9 mouse cellular contexts compared by ENCODE assay signal in genomic region chr17:50188662-50189345, GRCm38 (mm10). TPM values are rescaled to one million over a fixed set of nuclear protein-coding genes. Genes with fewer than 3 reads are reported as not detected.
A peak's percentile ranks its signal among the peaks of the same experiment; 100 is the strongest.
DNase-seq lines count a peak whose midpoint lies in the region; ATAC-seq lines count a peak whose summit lies in the region.
"Had no signal": no experiment of that assay in that cellular context is flagged by ENCODE, and none has a peak within 500 bp of the region (broad histone marks: within the 10 kb centered on the region; RNA-seq: fewer than 3 reads in every experiment).

No protein-coding gene starts in this region.

- no peaks in the 10 kb centered on the region for H3K27me3 ChIP-seq in heart, embryonic 16.5 days (ENCODE audit: control insufficient read depth, insufficient read depth, low read length)
- peaks cover 12% of the 10 kb centered on the region; the same call in 1 of the 2 replicates for H3K27me3 ChIP-seq in embryonic facial prominence, embryonic 14.5 days (replicated peaks; ENCODE audit: control insufficient read depth, insufficient read depth, low read length)
- H3K27me3 ChIP-seq in hindbrain, embryonic 15.5 days = peaks cover 9% of the 10 kb centered on the region; the same call in 1 of the 2 replicates
- peaks cover 47% of the 10 kb centered on the region for H3K27me3 ChIP-seq in midbrain, embryonic 13.5 days

- 70% methylated on average over 12 of the region's 12 CpGs for whole genome bisulfite sequencing in heart, embryonic 16.5 days
- 73% methylated on average over 12 of the region's 12 CpGs for WGBS in embryonic facial prominence, embryonic 14.5 days
- 75% methylated on average over 12 of the region's 12 CpGs for WGBS in hindbrain, embryonic 15.5 days
- WGBS in midbrain, embryonic 13.5 days = 78% methylated on average over 12 of the region's 12 CpGs

- H3K36me3 ChIP-seq in heart, embryonic 16.5 days (ENCODE audit: control insufficient read depth, insufficient read depth) = no peaks in the 10 kb centered on the region
- no peaks in the 10 kb centered on the region for H3K36me3 ChIP-seq in embryonic facial prominence, embryonic 14.5 days (ENCODE audit: control insufficient read depth, insufficient read depth, low read length)
- H3K36me3 ChIP-seq in hindbrain, embryonic 15.5 days = no peaks in the 10 kb centered on the region
- H3K36me3 ChIP-seq in midbrain, embryonic 13.5 days = no peaks in the 10 kb centered on the region

- no peak for DNase-seq in heart, adult 9 months (ENCODE audit: low spot score in 2 of 2)
- DNase-seq in embryonic facial prominence, embryonic 14.5 days (ENCODE audit: low spot score) = no peak
- no peak for DNase-seq in Muller cell, postnatal 12 days (ENCODE audit: inconsistent ontology term)
- no peak for DNase-seq in layer of hippocampus, postnatal 25 days (ENCODE audit: extremely low spot score in 1 of 2, low spot score in 1 of 2)
- no peak for DNase-seq in ovary, adult 18-20 months (ENCODE audit: low spot score)

- peak; percentile 10; the same call in 1 of the 2 replicates for ATAC-seq in heart, embryonic 16.5 days (replicated peaks; ENCODE audit: extremely low read depth, insufficient read depth, low FRiP score)
- no peak for ATAC-seq in embryonic facial prominence, embryonic 14.5 days (ENCODE audit: low read depth)
- ATAC-seq in hindbrain, embryonic 15.5 days (ENCODE audit: low FRiP score, low read depth) = 0 out of 2 replicates have a peak, but pooled peaks have one; percentile 12
- ATAC-seq in midbrain, embryonic 13.5 days = no peak; the same call in 1 of the 2 replicates

- no peaks in the 10 kb centered on the region for H3K9me3 ChIP-seq in heart, embryonic 16.5 days (replicated peaks; ENCODE audit: control insufficient read depth, low read length)
- no peaks in the 10 kb centered on the region for H3K9me3 ChIP-seq in embryonic facial prominence, embryonic 14.5 days (ENCODE audit: control insufficient read depth, low read length)
- H3K9me3 ChIP-seq in hindbrain, embryonic 15.5 days = no peaks in the 10 kb centered on the region
- no peaks in the 10 kb centered on the region for H3K9me3 ChIP-seq in midbrain, embryonic 13.5 days

- H3K27ac ChIP-seq in heart, embryonic 16.5 days (ENCODE audit: low read length) = no peak overlapping the region
- no peak overlapping the region for H3K27ac ChIP-seq in embryonic facial prominence, embryonic 14.5 days (replicated peaks; ENCODE audit: low read depth, low read length)
- H3K27ac ChIP-seq in hindbrain, embryonic 15.5 days (replicated peaks) = no peak overlapping the region
- no peak overlapping the region for H3K27ac ChIP-seq in midbrain, embryonic 13.5 days

- peak overlapping the region; percentile 95 for H3K4me2 ChIP-seq in heart, embryonic 16.5 days (ENCODE audit: low read depth, low read length)
- peak overlapping the region; percentile 97 for H3K4me2 ChIP-seq in embryonic facial prominence, embryonic 14.5 days (ENCODE audit: low read depth, low read length)
- peak overlapping the region; percentile 99 for H3K4me2 ChIP-seq in hindbrain, embryonic 15.5 days
- peak overlapping the region; percentile 100 for H3K4me2 ChIP-seq in midbrain, embryonic 13.5 days (replicated peaks)

- H3K4me3 ChIP-seq in heart, embryonic 16.5 days (ENCODE audit: low read length) = peak overlapping the region; percentile 90
- peak overlapping the region; percentile 78; the same call in 1 of the 2 replicates for H3K4me3 ChIP-seq in embryonic facial prominence, embryonic 14.5 days (ENCODE audit: low read depth, low read length)
- peak overlapping the region; percentile 75 for H3K4me3 ChIP-seq in hindbrain, embryonic 15.5 days
- H3K4me3 ChIP-seq in midbrain, embryonic 13.5 days (replicated peaks) = peak overlapping the region; percentile 64; the same call in 1 of the 2 replicates
- H3K4me3 ChIP-seq: myocyte had no signal

- H3K4me1 ChIP-seq in heart, embryonic 16.5 days (ENCODE audit: control insufficient read depth, insufficient read depth, low read length) = peaks cover 26% of the 10 kb centered on the region
- H3K4me1 ChIP-seq in embryonic facial prominence, embryonic 14.5 days (ENCODE audit: control insufficient read depth, insufficient read depth, low read length) = no peaks in the 10 kb centered on the region
- peaks cover 43% of the 10 kb centered on the region for H3K4me1 ChIP-seq in hindbrain, embryonic 15.5 days (replicated peaks)
- peaks cover 48% of the 10 kb centered on the region for H3K4me1 ChIP-seq in midbrain, embryonic 13.5 days (replicated peaks)

- peak overlapping the region; percentile 94; the same call in 1 of the 2 replicates for H3K9ac ChIP-seq in heart, embryonic 16.5 days (ENCODE audit: low read length)
- H3K9ac ChIP-seq in embryonic facial prominence, embryonic 14.5 days (ENCODE audit: low read depth, low read length) = no peak overlapping the region
- no peak overlapping the region for H3K9ac ChIP-seq in hindbrain, embryonic 15.5 days
- H3K9ac ChIP-seq in midbrain, embryonic 13.5 days (replicated peaks) = no peak overlapping the region

RNA-seq across cellular contexts. Expression of gene Rftn1, which starts 1.7 kb away (rescaled TPM):
- polyA plus RNA-seq in heart, embryonic 16.5 days (2015; fragmentation: Nextera tagmentation; extraction: Ambion mirVana) = 36.3 and 37.8 TPM in 2 replicates
- 14.4 and 15.5 TPM in 2 replicates for polyA plus RNA-seq in embryonic facial prominence, embryonic 14.5 days (2014; fragmentation: Nextera tagmentation; extraction: Ambion mirVana)
- 19.7 and 21.2 TPM in 2 replicates for polyA plus RNA-seq in hindbrain, embryonic 15.5 days (2015; fragmentation: Nextera tagmentation; extraction: Ambion mirVana)
- 10.9 and 12.2 TPM in 2 replicates for polyA plus RNA-seq in midbrain, embryonic 13.5 days (2015; fragmentation: Nextera tagmentation; extraction: Ambion mirVana)
- total RNA-seq in layer of hippocampus, postnatal 25 days (2021) = 10 to 100 TPM; 14.2 to 14.7 TPM

Comparison
In these comparisons a context has a peak if more than half of its experiments do, and no peak if none do; other contexts are left out.
1. ATAC-seq: peak in heart, embryonic 16.5 days (single experiment) and hindbrain, embryonic 15.5 days (single experiment); none in embryonic facial prominence, embryonic 14.5 days (single experiment) and midbrain, embryonic 13.5 days (single experiment).
2. Peak in every context shown above with its lines, with median percentiles within 50 percentile points of each other: H3K4me2 ChIP-seq and H3K4me3 ChIP-seq.